Mouse (Mus musculus) hindbrain, postnatal 0 days (tissue): Measurements from ENCODE around the gene Tusc2. TPM values are rescaled to one million over a fixed set of nuclear protein-coding genes. Genes with fewer than 3 reads are reported as not detected.

Experiments
- ATAC-seq: fragments of 200-750 bp; cut with Nextera tagmentation; 2 replicates; pipeline ENCODE4 v1.8.0; 2017; ENCODE audit warnings: mild to moderate bottlenecking, moderate TSS enrichment, moderate library complexity
- DNase-seq: peaks from one replicate; pipeline ENCODE4 v3.0.0-alpha.2; 2015; ENCODE audit warnings: low spot score
- H3K27ac ChIP-seq: fragments of 300-500 bp; sonication (generic); 2 replicates; pipeline ENCODE4 v1.5.1; 2014; ENCODE audit warnings: mild to moderate bottlenecking
- H3K27me3 ChIP-seq: fragments of 300-500 bp; sonication (generic); 2 replicates; pipeline ENCODE4 v1.6.1; 2014; ENCODE audit warnings: low read length, mixed read lengths; ENCODE audit not compliant: insufficient read depth
- H3K36me3 ChIP-seq: fragments of 300-500 bp; sonication (generic); 2 replicates; pipeline ENCODE4 v1.6.1; 2014; ENCODE audit warnings: low read length, mixed read lengths; ENCODE audit not compliant: insufficient read depth
- H3K4me1 ChIP-seq: fragments of 300-500 bp; sonication (generic); 2 replicates; pipeline ENCODE4 v1.6.1; 2014; ENCODE audit warnings: antibody characterized with exemption, low read length, mixed read lengths; ENCODE audit not compliant: insufficient read depth
- H3K4me2 ChIP-seq: fragments of 300-500 bp; sonication (generic); 2 replicates; pipeline ENCODE4 v1.6.1; 2014; ENCODE audit warnings: low read depth, mild to moderate bottlenecking, low read length, moderate library complexity, mixed read lengths
- H3K4me3 ChIP-seq: fragments of 300-500 bp; sonication (generic); 2 replicates; pipeline ENCODE4 v1.5.1; 2014; ENCODE audit warnings: low read length
- H3K9ac ChIP-seq: fragments of 300-500 bp; sonication (generic); replicated peaks from 2 replicates; pipeline ENCODE4 v1.6.1; 2014; ENCODE audit warnings: mild to moderate bottlenecking, low read length, moderate library complexity, mixed read lengths
- H3K9me3 ChIP-seq: fragments of 300-500 bp; sonication (generic); 2 replicates; pipeline ENCODE4 v1.6.1; 2016; ENCODE audit warnings: low read length, mixed read lengths
- CTCF ChIP-seq: IDR thresholded peaks from 2 replicates; pipeline ENCODE4 v1.5.1; 2016; ENCODE audit warnings: antibody characterized with exemption, control low read depth, low read depth
- WGBS: fragments of 180-500 bp; shearing (Covaris S2); extraction: QIAGEN DNeasy Blood & Tissue Kit; methylation state at CpG from one replicate; pipeline ENCODE4 v1.1.7; 2014; 5-methylcytosine and 5-hydroxymethylcytosine counted together
- polyA plus RNA-seq: library from polyadenylated mRNA; unstranded; fragments of >200 nt; fragmentation: Nextera tagmentation; extraction: Ambion mirVana; gene quantifications from 2 replicates; pipeline ENCODE4 v1.2.1, GENCODE M21; 2015
- total RNA-seq: library from RNA; depleted of rRNA; stranded (reverse); fragments of >200 nt; gene quantifications from 2 replicates; pipeline ENCODE4 v1.2.3, GENCODE M21; 2014

Tusc2 gene
- total and polyA plus RNA-seq, 2 experiments from 2014 or later = 115 to 142 TPM

DNA sequence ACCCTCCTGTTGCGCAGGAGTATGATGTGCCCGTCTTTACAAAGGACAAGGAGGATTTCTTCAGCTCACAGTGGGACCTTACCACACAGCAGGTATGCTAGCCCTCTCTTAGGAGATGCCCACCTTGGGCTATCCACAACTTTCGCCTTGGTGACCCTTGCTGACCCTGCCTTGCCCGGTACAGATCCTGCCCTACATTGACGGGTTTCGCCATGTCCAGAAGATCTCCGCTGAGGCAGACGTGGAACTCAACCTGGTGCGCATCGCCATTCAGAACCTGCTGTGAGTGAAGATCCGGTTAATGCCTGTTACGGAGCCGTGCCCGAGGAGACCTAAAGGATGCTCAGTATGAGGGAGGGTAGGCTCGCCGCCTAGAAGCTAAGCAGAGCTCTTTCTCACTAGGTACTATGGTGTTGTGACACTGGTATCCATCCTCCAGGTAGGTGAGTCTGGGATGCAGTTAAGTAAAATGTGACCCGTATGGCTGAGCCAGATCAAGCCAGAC is 18.8 kb upstream of the Tusc2 start:
- Histone ChIP-seq H3K9me3 (no peaks in the 10 kb centered on the region), H3K4me1 (peaks cover 26% of the 10 kb centered on the region), H3K27ac (no peak overlapping the region), H3K27me3 (no peaks in the 10 kb centered on the region), H3K9ac (no peak overlapping the region), H3K4me2 (no peak overlapping the region), H3K36me3 (peaks cover 2% of the 10 kb centered on the region; the same call in 1 of the 2 replicates), H3K4me3 (no peak overlapping the region)
- TF ChIP-seq CTCF = no peak
- WGBS = 95% methylated on average over 17 of the region's 17 CpGs
- no peak for ATAC-seq
- no peak for DNase-seq

DNA sequence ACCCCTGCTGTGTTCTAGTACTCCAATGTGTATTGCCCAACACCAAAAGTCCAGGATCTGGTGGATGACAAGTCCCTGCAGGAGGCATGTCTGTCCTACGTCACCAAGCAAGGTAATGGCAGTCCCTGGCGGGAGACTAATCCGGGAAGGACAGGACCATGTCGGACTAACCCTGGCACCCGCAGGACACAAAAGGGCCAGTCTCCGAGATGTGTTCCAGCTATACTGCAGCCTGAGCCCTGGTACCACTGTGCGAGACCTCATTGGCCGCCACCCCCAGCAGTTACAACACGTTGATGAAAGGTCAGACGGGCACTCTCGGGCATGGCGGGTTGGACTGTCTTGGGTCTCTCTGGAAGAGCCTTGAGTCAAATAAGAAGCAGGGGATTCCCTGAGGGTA is 18.3 kb upstream of the Tusc2 start:
- no peak overlapping the region for H3K27ac ChIP-seq
- TF ChIP-seq CTCF = no peak
- WGBS = 94% methylated on average over 12 of the region's 12 CpGs

GRCm38 (mm10) chr9:107545199-107545598 is 17.9 kb upstream of the Tusc2 start:
- Histone ChIP-seq H3K9ac (no peak overlapping the region), H3K4me1 (peaks cover 26% of the 10 kb centered on the region)

More for the DNA sequence above, 18.3 kb upstream of the Tusc2 start:
- DNase-seq (no peak), ATAC-seq (no peak)
- H3K27me3 ChIP-seq = no peaks in the 10 kb centered on the region
- no peak overlapping the region for H3K9ac ChIP-seq
- H3K9me3 ChIP-seq = no peaks in the 10 kb centered on the region
- no peak overlapping the region for H3K4me2 ChIP-seq
- H3K4me3 ChIP-seq = no peak overlapping the region
- no peaks in the 10 kb centered on the region; the same call in 1 of the 2 replicates for H3K36me3 ChIP-seq
- peaks cover 26% of the 10 kb centered on the region for H3K4me1 ChIP-seq

GRCm38 (mm10) chr9:107545602-107546001 is 17.5 kb upstream of the Tusc2 start:
- WGBS = 6% methylated on average over 3 of the region's 3 CpGs
- Histone ChIP-seq H3K36me3 (no peaks in the 10 kb centered on the region; the same call in 1 of the 2 replicates), H3K27ac (no peak overlapping the region), H3K9ac (no peak overlapping the region), H3K4me3 (no peak overlapping the region), H3K4me1 (peaks cover 23% of the 10 kb centered on the region), H3K27me3 (no peaks in the 10 kb centered on the region), H3K4me2 (no peak overlapping the region), H3K9me3 (no peaks in the 10 kb centered on the region)
- TF ChIP-seq CTCF = peak; percentile 96
- ATAC-seq = no peak
- peak; percentile 86 for DNase-seq

More at GRCm38 (mm10) chr9:107545199-107545598, 17.9 kb upstream of the Tusc2 start:
- no peaks in the 10 kb centered on the region for H3K27me3 ChIP-seq
- ATAC-seq = no peak
- no peak for DNase-seq
- no peak overlapping the region for H3K27ac ChIP-seq
- no peaks in the 10 kb centered on the region for H3K9me3 ChIP-seq
- WGBS = 84% methylated on average over 10 of the region's 10 CpGs
- no peak overlapping the region for H3K4me3 ChIP-seq
- H3K4me2 ChIP-seq = no peak overlapping the region
- TF ChIP-seq CTCF = no peak
- no peaks in the 10 kb centered on the region; the same call in 1 of the 2 replicates for H3K36me3 ChIP-seq

GRCm38 (mm10) chr9:107547026-107547425 is 16.0 kb upstream of the Tusc2 start, which contains the start of gene Zmynd10:
Gene Zmynd10 (plus strand): TSS chr9:107547298.
- Histone ChIP-seq H3K27ac (peak within 1 kb of the TSS; percentile 41; the same call in 1 of the 2 replicates), H3K27me3 (0 out of 2 replicates have a peak, but pooled peaks cover 7% of the 10 kb centered on the region), H3K4me3 (peak within 1 kb of the TSS; percentile 24), H3K9ac (0 out of 2 replicates have a peak within 1 kb of the TSS, but pooled peaks have one; percentile 21), H3K9me3 (no peaks in the 10 kb centered on the region), H3K4me1 (peaks cover 26% of the 10 kb centered on the region), H3K4me2 (peak within 1 kb of the TSS; percentile 50), H3K36me3 (no peaks in the 10 kb centered on the region; the same call in 1 of the 2 replicates)
- peak; percentile 71 for ATAC-seq
- 3% methylated on average over 20 of the region's 20 CpGs for WGBS
- peak; percentile 94 for DNase-seq
- TF ChIP-seq CTCF = no peak

DNA sequence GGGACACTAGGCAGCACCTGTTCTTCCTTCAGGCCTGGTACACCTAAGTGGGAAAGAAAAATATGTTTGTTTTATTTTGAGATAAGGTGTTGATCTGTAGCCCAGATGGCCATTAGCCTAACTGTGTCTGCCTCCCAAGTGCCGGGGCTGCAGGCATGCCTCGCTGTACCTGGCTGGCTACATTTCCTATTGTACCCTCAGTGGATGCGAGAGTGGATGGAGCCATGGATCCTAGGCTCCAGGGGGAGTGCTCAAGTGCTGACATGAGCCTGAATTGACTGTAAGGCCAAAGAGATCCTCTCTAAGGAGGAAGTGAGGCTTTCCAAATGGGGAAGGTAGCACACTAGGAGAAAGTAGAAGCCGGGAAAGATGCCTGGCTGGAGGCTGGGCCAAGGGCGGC is 15.1 kb upstream of the Tusc2 start:
- Histone ChIP-seq H3K36me3 (no peaks in the 10 kb centered on the region; the same call in 1 of the 2 replicates), H3K4me1 (peaks cover 23% of the 10 kb centered on the region), H3K4me3 (no peak overlapping the region), H3K9ac (no peak overlapping the region), H3K27me3 (0 out of 2 replicates have a peak, but pooled peaks cover 7% of the 10 kb centered on the region), H3K27ac (no peak overlapping the region), H3K9me3 (no peaks in the 10 kb centered on the region), H3K4me2 (no peak overlapping the region)
- no peak for ATAC-seq
- 83% methylated on average over 5 of the region's 5 CpGs for WGBS
- no peak for DNase-seq
- TF ChIP-seq CTCF = no peak

- no peak overlapping the region for H3K4me3 ChIP-seq
- no peak for TF ChIP-seq CTCF
- DNase-seq (no peak), ATAC-seq (no peak)
- H3K4me2 ChIP-seq = no peak overlapping the region
- no peaks in the 10 kb centered on the region; the same call in 1 of the 2 replicates for H3K36me3 ChIP-seq
- WGBS = 90% methylated on average over 10 of the region's 10 CpGs
- H3K27me3 ChIP-seq = 0 out of 2 replicates have a peak, but pooled peaks cover 7% of the 10 kb centered on the region
- peaks cover 28% of the 10 kb centered on the region for H3K4me1 ChIP-seq
- H3K9me3 ChIP-seq = no peaks in the 10 kb centered on the region
- H3K9ac ChIP-seq = no peak overlapping the region
- no peak overlapping the region for H3K27ac ChIP-seq
These were observed 14.2 kb upstream of the Tusc2 start for GRCm38 (mm10) chr9:107548820-107549219.
